Mouse (Mus musculus) thymus, adult 18-20 months (tissue): Measurements from ENCODE around the gene Tigd3.

Source experiments
- DNase-seq, 2 experiments: peaks; one replicate each; pipeline ENCODE4 v3.0.0; 2022; ENCODE audit warnings: mixed read lengths in 2 of 2

The Tigd3 gene

GRCm38 (mm10) chr19:5894002-5894678 is at the start of gene Tigd3:
Gene Tigd3 (minus strand): TSS chr19:5894149.
- peak; percentile 92 to 96 for DNase-seq

GRCm38 (mm10) chr19:5943404-5943803 is 49.5 kb upstream of the Tigd3 start:
- DNase-seq, result no peak

- DNase-seq, result no peak
Observed at GRCm38 (mm10) chr19:5942581-5942980, 48.6 kb upstream of the Tigd3 start.

- no peak for DNase-seq
Observed at GRCm38 (mm10) chr19:5940656-5941055, 46.7 kb upstream of the Tigd3 start.

GRCm38 (mm10) chr19:5940173-5940572 is 46.2 kb upstream of the Tigd3 start:
- no peak for DNase-seq

GRCm38 (mm10) chr19:5939715-5940114 is 45.8 kb upstream of the Tigd3 start:
- DNase-seq, result no peak

GRCm38 (mm10) chr19:5938516-5938915 is 44.6 kb upstream of the Tigd3 start:
- DNase-seq, result no peak

- no peak for DNase-seq
Observed at GRCm38 (mm10) chr19:5937836-5938406, 44.0 kb upstream of the Tigd3 start.

GRCm38 (mm10) chr19:5937095-5937835 is 43.3 kb upstream of the Tigd3 start:
- no peak for DNase-seq

GRCm38 (mm10) chr19:5935691-5936090 is 41.7 kb upstream of the Tigd3 start:
- DNase-seq, result no peak

GRCm38 (mm10) chr19:5935266-5935665 is 41.3 kb upstream of the Tigd3 start:
- DNase-seq, result no peak

GRCm38 (mm10) chr19:5929634-5930596 is 36.0 kb upstream of the Tigd3 start:
- no peak for DNase-seq

GRCm38 (mm10) chr19:5928546-5928945 is 34.6 kb upstream of the Tigd3 start:
- no peak for DNase-seq

GRCm38 (mm10) chr19:5928104-5928503 is 34.2 kb upstream of the Tigd3 start:
- DNase-seq, result no peak

- DNase-seq, result no peak
Observed at GRCm38 (mm10) chr19:5927532-5927931, 33.6 kb upstream of the Tigd3 start.

GRCm38 (mm10) chr19:5927026-5927425 is 33.1 kb upstream of the Tigd3 start:
- no peak for DNase-seq

GRCm38 (mm10) chr19:5925311-5925855 is 31.4 kb upstream of the Tigd3 start:
- no peak for DNase-seq

- DNase-seq, result peak; percentile 88 to 89
Observed at GRCm38 (mm10) chr19:5924713-5925093, 30.8 kb upstream of the Tigd3 start, which contains the start of gene Cdc42ep2. Gene Cdc42ep2 (minus strand): TSS chr19:5924816.

- peak; percentile 73 to 74 for DNase-seq
Observed at GRCm38 (mm10) chr19:5923990-5924712, 30.2 kb upstream of the Tigd3 start.

GRCm38 (mm10) chr19:5922963-5923362 is 29.0 kb upstream of the Tigd3 start:
- DNase-seq, result no peak

GRCm38 (mm10) chr19:5922119-5922942 is 28.4 kb upstream of the Tigd3 start:
- no peak for DNase-seq
